In the genomic region with DNA sequence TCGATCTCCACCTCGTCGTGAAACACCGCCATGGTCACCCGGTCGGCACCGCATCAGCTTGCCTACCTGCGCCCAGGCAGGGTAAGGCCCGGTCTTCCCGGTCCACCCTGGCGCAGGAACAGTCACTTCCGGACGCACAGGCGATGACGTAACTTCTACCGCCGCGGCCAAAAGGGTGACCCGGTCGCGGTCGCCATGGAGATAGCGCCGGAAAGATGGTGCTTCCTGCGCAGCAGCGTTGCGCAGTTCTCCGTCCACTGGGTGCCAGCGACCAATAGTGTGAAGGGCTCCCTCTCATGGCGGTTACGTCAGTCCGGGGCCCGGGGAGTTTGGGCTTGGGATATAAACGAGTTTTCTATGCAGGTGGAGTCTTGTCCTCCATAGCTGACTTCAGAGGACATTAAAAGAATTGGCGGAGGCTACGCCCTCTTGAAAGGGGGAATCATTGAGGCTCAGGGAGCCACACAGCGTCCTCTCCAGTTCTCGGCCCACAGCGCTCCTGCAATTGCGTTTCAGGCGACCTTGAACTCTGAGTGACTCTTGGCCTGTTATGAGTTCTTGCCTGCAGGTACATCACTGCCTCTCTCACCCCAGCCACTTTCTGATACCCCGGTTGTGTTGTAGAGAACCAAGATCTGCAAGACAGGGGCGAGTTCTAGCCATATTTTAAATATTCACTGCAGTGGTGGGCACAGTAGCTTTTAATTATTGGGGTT, we compare ENCODE assay signal across 1 mouse cellular context.
A peak's percentile ranks its signal among the peaks of the same experiment; 100 is the strongest.
TF ChIP-seq lines count a peak whose summit lies in the region.

Dph3 (minus strand) TSS at position 244 of the 716 bp plus-strand sequence.

TF ChIP-seq in MEL, 35 proteins besides CTCF, POLR2A, EP300 and RAD21 (continued from another document):
- TF ChIP-seq MAX (IDR thresholded peaks at IDR 0.05; ENCODE audit: low read length) (peak; percentile 23; the same call in 1 of the 2 replicates), MXI1 (IDR thresholded peaks at IDR 0.05; ENCODE audit: low read depth, low read length) (0 out of 2 replicates have a peak, but pooled peaks have one; percentile 47), MYB (IDR thresholded peaks at IDR 0.05; ENCODE audit: low read depth, low read length) (no peak)
